Mouse (Mus musculus): Measurements from ENCODE around the gene Stum.

Stum gene

GRCm38 (mm10) chr1:180492777-180493176 is 9.5 kb upstream of the Stum start:
- no peak for DNase-seq

DNA sequence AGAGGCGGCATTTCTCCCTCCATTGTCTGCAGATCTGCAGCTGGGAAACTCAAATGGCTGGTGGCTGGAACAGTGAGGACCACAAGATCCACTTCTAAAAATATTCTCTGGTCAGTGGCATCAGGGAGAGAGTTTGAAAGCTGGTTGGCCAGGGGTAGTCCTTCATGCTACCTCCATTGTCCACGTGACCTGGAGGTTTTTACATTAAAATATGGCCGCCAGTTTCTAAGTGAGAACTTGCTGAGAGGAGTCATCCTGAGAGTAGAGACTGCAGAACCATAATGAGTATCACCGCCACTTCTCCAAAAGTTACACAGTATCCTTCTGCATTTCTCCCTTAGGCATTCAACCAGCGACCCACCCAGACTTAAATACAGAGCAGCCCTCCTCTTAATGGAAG is 2.0 kb upstream of the Stum start:
- DNase-seq = no peak

GRCm38 (mm10) chr1:180482840-180483398 is 385 bp downstream of the Stum start:
- peak in 1 of 2 experiments; percentile 43 for DNase-seq

DNA sequence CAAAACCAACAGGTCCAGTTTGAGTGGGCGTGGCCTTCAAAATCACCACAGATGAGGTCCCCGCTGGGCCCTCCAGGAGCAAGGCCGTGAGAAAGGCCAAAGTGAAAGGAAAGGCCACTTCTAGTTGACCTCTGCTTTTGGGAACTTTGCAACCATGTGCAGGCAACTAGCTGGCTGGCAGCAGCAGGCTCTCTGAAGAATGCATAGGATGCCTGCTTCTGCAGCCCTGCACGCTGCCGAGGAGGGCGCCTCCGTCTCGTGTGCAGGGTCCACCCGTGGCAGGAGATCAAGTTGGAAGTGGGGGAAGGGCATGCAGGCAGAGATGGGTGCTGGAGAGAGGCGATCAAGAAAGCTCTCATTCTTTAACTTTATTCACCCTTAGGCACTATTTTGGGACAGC is 1.3 kb downstream of the Stum start:
- no peak for DNase-seq

- DNase-seq = no peak
Observed at GRCm38 (mm10) chr1:180481331-180481730, 2.0 kb downstream of the Stum start.

DNA sequence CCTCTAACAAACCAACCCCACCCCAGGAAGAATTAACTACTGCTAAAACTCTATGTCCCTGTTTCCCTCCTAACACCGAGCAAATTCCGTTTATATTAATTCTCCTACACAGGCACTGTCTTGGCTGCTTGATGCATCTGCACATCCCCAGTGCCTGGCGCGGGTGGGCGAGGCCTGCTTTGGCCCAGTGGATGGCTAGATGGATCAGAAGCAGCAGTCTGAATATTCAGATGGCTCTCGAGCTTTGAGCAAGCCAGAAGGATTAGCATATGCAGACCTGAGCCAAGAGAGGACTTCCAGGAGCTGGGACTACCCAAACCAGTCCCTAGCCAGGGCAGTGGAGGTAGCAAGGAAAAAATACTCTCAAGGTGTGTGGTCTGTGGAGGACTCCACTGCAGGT is 3.0 kb downstream of the Stum start:
- DNase-seq = no peak

- peak in 1 of 2 experiments; percentile 45 for DNase-seq
Observed at GRCm38 (mm10) chr1:180473566-180473965, 9.7 kb downstream of the Stum start.

DNA sequence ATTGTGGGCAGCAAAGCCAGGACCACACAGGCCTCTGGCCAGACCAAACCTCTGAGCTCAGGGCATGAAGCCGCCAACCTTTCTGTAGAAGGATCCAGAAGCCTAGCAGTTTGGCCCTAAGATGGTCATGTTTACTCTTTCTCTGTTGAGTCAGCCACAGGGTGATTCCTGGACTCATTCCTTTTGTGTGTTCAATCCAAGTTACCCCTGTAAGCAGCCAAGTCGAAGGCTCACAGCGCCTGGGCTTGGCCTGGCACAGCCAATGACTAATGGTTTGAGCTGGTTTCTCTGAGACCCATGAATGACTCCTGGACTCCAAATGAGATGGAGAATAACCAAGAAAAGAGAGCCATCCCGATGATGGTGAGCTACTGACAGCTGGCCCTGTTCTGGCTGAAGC is 15.3 kb downstream of the Stum start:
- DNase-seq = no peak

GRCm38 (mm10) chr1:180465620-180466019 is 17.7 kb downstream of the Stum start:
- DNase-seq = peak; percentile 17 to 26

- DNase-seq = no peak
Observed at GRCm38 (mm10) chr1:180464357-180464756, 18.9 kb downstream of the Stum start.

DNA sequence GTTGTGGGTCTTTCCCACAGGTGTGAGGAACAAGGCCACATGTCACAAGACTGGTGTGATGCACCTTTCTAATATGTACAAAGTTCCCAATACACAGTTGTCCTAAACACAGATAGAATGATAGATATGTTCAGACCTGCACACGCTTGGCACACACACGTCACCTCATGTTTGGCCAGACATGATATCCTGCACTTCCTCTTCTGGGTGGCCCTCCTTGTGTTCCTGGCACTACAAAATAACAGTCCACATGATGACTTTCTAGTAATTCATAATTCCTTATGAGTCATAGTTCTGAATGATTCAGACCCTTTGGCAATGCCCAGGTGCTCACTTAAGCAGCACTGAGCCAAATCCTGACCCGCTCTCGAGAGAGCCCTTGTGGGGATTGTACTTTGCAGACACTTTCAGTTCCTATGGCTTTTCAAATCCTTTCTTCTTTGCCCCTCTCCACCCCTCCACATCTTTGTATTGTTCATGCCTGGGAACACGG is 20.3 kb downstream of the Stum start:
- peak in 1 of 2 experiments; percentile 18 for DNase-seq

- peak; percentile 33 to 38 for DNase-seq
Observed at GRCm38 (mm10) chr1:180462396-180462795, 20.9 kb downstream of the Stum start.

DNA sequence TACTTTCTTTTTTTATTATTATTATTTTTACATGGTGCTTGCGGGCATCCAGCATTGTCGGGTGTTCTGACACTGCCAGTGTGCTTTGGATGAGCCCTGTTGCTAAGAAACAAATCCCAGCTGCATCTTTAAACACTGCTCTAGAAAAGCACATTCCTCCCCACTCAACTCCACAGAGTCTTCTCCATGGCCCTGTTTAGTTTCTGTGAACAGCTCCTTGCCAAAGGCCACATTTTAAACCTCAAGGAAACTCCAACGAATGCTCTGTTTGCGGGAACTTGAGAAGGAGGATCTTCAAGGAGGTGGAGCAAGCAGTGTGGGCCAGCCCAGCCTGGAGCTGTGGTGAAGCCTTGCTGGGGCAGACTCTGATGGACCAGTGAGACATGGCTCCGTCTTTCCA is 22.6 kb downstream of the Stum start:
- no peak for DNase-seq

DNA sequence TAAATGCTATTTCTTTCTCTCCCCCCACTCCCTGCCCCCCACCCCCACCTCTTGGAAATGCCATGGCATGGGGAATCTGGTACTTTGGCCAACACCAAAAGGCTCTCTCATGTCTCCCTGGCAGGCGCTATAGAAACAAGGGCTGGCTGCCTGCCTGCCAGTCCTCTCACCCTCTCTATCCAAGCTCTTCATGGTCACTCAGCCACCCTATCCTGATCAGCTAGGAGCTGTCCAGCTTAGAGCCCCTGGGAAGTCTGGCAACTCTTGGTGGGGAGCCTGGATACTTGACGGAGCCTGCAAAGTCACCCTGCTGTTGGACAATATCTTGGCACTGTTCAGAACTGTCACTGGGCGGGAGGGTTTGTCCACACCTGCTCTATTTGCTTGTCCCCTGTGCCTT is 24.6 kb downstream of the Stum start:
- peak; percentile 39 to 50 for DNase-seq

- DNase-seq = peak; percentile 48 to 56
Observed at GRCm38 (mm10) chr1:180458274-180458673, 25.0 kb downstream of the Stum start.

- DNase-seq = no peak
Observed at GRCm38 (mm10) chr1:180449641-180450040, 33.7 kb downstream of the Stum start.

GRCm38 (mm10) chr1:180444411-180444810 is 38.9 kb downstream of the Stum start:
- no peak for DNase-seq

DNA sequence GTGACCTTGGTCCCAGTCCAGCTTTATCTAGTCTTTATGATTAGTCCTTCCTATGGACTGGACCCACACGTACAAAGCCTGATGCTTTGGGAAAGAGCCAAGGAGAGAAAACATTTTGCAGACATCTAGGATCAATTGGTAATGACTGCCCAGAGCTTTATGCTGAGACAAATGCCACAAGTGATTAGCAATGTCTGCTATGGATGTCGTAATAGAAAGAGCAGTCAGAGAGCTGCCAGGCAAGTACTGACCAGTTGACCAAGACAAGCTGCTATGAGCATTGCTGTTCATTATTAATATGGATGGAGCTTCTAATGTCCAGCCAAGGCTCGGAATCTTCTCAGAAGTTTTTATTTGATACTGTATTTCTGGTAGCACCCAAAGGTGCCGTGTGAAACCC is 43.8 kb downstream of the Stum start:
- DNase-seq = no peak

GRCm38 (mm10) chr1:180434925-180435324 is 48.4 kb downstream of the Stum start:
- DNase-seq = no peak

- DNase-seq = peak; percentile 75 to 84
Observed at GRCm38 (mm10) chr1:180433796-180434566, 49.3 kb downstream of the Stum start.

- no peak for DNase-seq
Observed at GRCm38 (mm10) chr1:180433098-180433538, 50.2 kb downstream of the Stum start.

- DNase-seq = no peak
Observed at GRCm38 (mm10) chr1:180431833-180432232, 51.5 kb downstream of the Stum start.

DNA sequence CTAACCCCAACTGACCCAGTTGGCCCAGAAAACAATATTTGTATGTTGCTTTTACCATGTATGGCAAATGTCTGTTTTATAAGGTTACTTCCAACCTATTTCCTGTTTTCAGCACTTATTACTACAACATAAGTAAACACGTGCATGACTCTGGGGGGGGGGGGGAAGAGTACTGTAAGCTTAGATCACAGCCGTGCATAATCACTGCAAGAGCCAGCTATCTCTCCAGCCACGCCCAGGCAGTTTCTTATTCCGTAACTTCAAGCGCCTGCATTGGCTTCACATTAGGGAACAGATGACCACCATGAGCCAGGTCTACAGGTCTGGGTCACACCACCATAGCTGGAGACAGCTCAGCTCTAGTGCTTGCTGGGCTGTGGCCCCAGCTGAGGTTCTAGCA is 53.5 kb downstream of the Stum start:
- DNase-seq = no peak

DNA sequence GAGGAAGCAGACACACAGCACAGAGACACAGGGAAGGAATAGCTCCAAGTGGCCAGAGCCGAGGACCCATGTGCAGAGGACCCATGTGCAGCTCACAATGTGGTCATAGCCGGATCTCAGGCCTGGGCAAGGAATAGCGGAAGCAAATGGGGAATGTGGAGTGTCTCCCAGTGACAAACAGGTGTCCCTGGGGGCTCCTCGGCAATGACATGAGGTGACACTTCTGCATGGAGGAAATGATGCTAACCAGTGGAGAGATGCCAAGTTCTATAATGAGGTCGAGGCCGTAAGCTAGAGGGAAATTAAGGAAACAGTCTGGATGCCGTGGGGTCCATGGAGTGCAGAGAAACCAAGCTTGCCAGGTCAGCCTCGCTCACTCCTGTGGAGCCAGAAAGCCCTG is 54.4 kb downstream of the Stum start:
- DNase-seq = no peak
